Mouse (Mus musculus): ENCODE measurements around the gene Gabra4.

DNA sequence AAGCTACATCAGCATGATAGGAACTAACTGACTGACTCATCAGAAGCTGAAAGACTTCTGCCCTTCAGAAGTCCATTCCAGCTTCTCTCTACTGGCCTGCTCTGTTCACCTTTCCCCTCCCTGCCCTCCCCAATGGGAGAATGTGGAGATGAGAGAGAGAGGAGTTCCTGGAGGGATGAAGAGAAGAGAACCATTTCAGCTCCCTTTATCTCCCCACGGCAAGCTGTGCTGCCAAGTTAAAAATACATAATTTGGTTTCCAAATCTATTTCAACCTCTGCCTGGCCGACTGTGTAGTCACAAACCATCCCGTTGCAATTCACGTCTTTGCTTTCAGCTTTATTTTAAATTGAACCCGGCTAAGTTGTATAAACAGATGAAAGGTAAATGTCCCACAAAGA lies 4.1 kb downstream of the Gabra4 start:
- TF ChIP-seq GATA1 (IDR thresholded peaks at IDR 0.05; ENCODE audit: borderline replicate concordance, low read length) (no peak), FLI1 (IDR thresholded peaks at IDR 0.05; ENCODE audit: low read length) (no peak)

All from megakaryocyte, embryonic 14.5 days (primary cell).